Mouse (Mus musculus) heart, embryonic 13.5 days (tissue): ENCODE measurements around the gene Cfap100. TPM values are rescaled to one million over a fixed set of nuclear protein-coding genes. Genes with fewer than 3 reads are reported as not detected.

Experiments used
- ATAC-seq: fragments of 200-750 bp; cut with Nextera tagmentation; 2 replicates; pipeline ENCODE4 v1.8.0; 2017; ENCODE audit warnings: moderate TSS enrichment; ENCODE audit not compliant: insufficient number of reproducible peaks, low FRiP score, low TSS enrichment; ENCODE audit errors: extremely low read depth
- H3K27ac ChIP-seq: fragments of 300-500 bp; sonication (generic); replicated peaks from 2 replicates; pipeline ENCODE4 v1.5.1; 2015; ENCODE audit warnings: moderate library complexity, mild to moderate bottlenecking, inconsistent platforms
- H3K27me3 ChIP-seq: fragments of 300-500 bp; sonication (generic); replicated peaks from 2 replicates; pipeline ENCODE4 v1.6.1; 2015; ENCODE audit warnings: mild to moderate bottlenecking, inconsistent platforms
- H3K36me3 ChIP-seq: fragments of 300-500 bp; sonication (generic); 2 replicates; pipeline ENCODE4 v1.6.1; 2015; ENCODE audit warnings: mild to moderate bottlenecking, inconsistent platforms
- H3K4me1 ChIP-seq: fragments of 300-500 bp; sonication (generic); 2 replicates; pipeline ENCODE4 v1.6.1; 2015; ENCODE audit warnings: inconsistent platforms
- H3K4me2 ChIP-seq: fragments of 300-500 bp; sonication (generic); 2 replicates; pipeline ENCODE4 v1.6.1; 2015; ENCODE audit warnings: inconsistent platforms, mild to moderate bottlenecking, moderate library complexity
- H3K4me3 ChIP-seq: fragments of 300-500 bp; sonication (generic); 2 replicates; pipeline ENCODE4 v1.5.1; 2015; ENCODE audit warnings: moderate library complexity, mild to moderate bottlenecking, inconsistent platforms
- H3K9ac ChIP-seq: fragments of 300-500 bp; sonication (generic); 2 replicates; pipeline ENCODE4 v1.6.1; 2015; ENCODE audit warnings: inconsistent platforms, mild to moderate bottlenecking, moderate library complexity
- H3K9me3 ChIP-seq: fragments of 300-500 bp; sonication (generic); 2 replicates; pipeline ENCODE4 v1.6.1; 2016; ENCODE audit warnings: inconsistent platforms
- WGBS: fragments of 180-500 bp; shearing (Covaris S2); methylation state at CpG from one replicate; pipeline ENCODE4 v1.1.7; 2015; ENCODE audit warnings: mixed read lengths; 5-methylcytosine and 5-hydroxymethylcytosine counted together
- polyA plus RNA-seq: library from polyadenylated mRNA; unstranded; fragments of >200 nt; fragmentation: Nextera tagmentation; extraction: Ambion mirVana; gene quantifications from 2 replicates; pipeline ENCODE4 v1.2.1, GENCODE M21; 2015

Gene Cfap100
- polyA plus RNA-seq, 1 experiment from 2014 or later, result 0.05 TPM

DNA sequence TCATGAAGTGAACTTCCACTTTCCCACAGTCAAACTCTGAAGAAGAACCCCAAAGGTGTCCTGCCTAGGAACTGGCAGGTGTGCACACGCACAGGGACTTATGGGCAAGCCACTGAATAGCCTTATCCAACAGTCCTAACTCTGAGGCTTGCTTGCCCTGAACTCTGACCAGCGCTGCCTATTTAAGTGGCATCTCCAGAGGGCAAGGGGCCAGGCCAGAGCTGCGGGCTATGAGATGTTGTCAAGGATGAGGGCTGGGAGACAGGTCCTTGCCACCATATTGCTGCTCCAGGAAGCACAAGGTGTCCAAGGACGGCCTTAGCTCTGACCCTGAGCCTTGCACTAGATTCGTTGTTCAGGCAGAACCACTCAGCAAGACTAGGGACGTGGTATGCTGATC is 40.4 kb upstream of the Cfap100 start:
- H3K36me3 ChIP-seq, result peaks cover 26% of the 10 kb centered on the region
- 78% methylated on average over 6 of the region's 6 CpGs for WGBS
- H3K9ac ChIP-seq, result no peak overlapping the region
- H3K27me3 ChIP-seq, result peaks cover 10% of the 10 kb centered on the region
- H3K9me3 ChIP-seq, result no peaks in the 10 kb centered on the region
- H3K27ac ChIP-seq, result no peak overlapping the region
- H3K4me2 ChIP-seq, result no peak overlapping the region
- no peak for ATAC-seq
- H3K4me1 ChIP-seq, result peaks cover 23% of the 10 kb centered on the region
- no peak overlapping the region for H3K4me3 ChIP-seq

DNA sequence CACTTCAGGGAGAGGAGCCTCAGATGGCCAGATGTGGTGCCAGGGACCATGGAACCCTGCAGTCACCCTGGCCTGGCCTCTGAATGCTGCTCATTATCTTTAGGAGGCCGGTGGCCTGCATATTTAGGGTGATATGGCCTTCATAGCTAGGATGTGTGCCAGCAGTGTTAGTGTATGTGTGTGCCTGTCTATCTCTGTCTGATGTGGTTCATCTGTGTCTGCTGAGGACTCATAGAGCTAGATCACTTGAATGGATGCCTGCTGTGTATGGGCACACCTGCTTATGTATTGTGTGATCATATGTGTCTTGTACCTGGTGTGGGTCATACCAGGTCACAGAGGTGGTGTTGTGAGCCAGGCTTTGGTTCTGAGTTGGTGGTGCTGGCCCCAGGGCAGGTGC is 39.6 kb upstream of the Cfap100 start:
- Histone ChIP-seq H3K4me1 (peaks cover 30% of the 10 kb centered on the region), H3K9me3 (no peaks in the 10 kb centered on the region), H3K4me3 (no peak overlapping the region), H3K4me2 (no peak overlapping the region), H3K27ac (no peak overlapping the region), H3K27me3 (peaks cover 11% of the 10 kb centered on the region), H3K9ac (no peak overlapping the region), H3K36me3 (peaks cover 24% of the 10 kb centered on the region)
- ATAC-seq, result no peak
- WGBS, result 22% methylated on average over 1 of the region's 1 CpGs

DNA sequence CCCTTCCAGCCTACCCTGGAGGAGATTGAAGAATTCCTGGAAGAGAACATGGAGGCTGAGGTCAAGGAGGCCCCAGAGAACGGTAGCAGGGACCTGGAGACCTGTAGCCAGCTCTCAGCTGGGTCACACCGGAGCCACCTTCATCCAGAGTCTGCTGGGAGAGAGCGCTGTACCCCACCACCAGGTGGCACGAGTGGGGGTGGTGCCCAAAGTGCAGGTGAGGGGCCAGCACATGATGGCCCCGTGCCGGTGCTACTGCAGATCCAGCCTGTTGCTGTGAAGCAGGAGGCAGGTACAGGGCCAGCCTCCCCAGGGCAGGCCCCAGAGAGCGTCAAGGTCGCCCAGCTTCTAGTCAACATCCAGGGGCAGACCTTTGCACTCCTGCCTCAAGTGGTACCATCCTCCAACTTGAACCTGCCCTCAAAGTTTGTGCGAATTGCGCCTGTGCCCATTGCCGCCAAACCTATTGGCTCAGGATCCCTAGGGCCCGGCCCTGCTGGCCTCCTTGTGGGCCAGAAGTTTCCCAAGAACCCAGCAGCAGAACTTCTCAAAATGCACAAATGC is 38.3 kb upstream of the Cfap100 start:
- Histone ChIP-seq H3K4me3 (no peak overlapping the region), H3K36me3 (peaks cover 24% of the 10 kb centered on the region), H3K4me1 (peaks cover 35% of the 10 kb centered on the region), H3K27me3 (peaks cover 14% of the 10 kb centered on the region), H3K27ac (no peak overlapping the region), H3K4me2 (no peak overlapping the region), H3K9me3 (no peaks in the 10 kb centered on the region), H3K9ac (no peak overlapping the region)
- ATAC-seq, result no peak
- 84% methylated on average over 12 of the region's 12 CpGs for WGBS

DNA sequence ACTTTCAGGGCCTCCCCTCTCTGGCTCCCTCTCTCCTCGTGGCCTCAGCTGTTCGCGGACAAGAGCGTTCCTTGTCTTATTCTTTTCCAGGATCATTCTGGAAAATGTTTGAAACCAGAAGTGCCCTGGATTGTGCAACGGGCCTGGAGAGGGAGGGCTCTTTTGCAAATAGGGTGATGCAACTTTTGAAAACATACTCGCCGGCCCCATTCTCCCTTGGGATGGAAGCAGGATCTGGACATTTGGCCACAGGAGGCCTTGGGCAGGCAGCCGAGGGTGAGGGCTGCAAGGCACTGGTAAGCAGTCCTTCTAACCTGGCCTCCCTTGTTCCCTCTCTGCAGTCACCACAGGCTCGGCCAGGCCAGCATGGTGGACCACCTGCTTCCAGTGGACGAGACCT is 37.5 kb upstream of the Cfap100 start:
- Histone ChIP-seq H3K4me3 (no peak overlapping the region), H3K4me1 (peaks cover 29% of the 10 kb centered on the region), H3K9me3 (no peaks in the 10 kb centered on the region), H3K27ac (no peak overlapping the region), H3K4me2 (no peak overlapping the region), H3K27me3 (peaks cover 23% of the 10 kb centered on the region), H3K9ac (no peak overlapping the region), H3K36me3 (peaks cover 24% of the 10 kb centered on the region)
- ATAC-seq, result no peak
- WGBS, result 72% methylated on average over 10 of the region's 10 CpGs

DNA sequence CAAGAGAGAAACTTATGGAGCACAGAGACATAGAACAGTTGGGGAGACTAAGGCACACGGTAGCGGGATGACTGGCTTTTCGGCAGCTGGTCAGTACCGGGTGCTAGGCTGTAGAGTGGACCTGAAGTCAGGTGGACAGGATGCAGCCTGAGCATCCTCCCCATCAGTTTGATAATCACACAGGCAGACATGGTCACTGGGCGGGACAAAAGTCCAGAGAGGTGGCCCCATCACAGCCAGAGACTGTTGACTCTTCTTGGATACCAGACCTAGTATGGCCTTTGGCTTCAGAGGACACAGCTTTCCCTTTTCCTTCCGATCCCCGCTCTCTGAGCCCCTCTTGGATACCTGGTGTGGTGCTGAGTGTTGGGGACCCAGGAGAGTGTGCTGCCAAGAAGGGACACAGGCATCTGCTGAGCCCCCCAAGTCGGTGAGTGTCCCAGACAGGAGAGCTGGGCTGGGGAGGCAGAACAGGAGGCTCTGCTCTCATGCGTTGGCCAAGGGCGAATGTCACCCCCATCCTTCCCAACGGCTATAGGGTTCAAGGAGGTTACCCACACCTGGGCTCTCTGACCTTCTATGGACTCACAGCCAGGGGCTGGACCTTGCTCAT is 36.5 kb upstream of the Cfap100 start:
- Histone ChIP-seq H3K27ac (no peak overlapping the region), H3K36me3 (peaks cover 24% of the 10 kb centered on the region), H3K4me1 (peaks cover 22% of the 10 kb centered on the region), H3K4me2 (no peak overlapping the region), H3K27me3 (peaks cover 32% of the 10 kb centered on the region), H3K9me3 (no peaks in the 10 kb centered on the region), H3K4me3 (no peak overlapping the region), H3K9ac (no peak overlapping the region)
- WGBS, result 86% methylated on average over 11 of the region's 11 CpGs
- no peak for ATAC-seq

DNA sequence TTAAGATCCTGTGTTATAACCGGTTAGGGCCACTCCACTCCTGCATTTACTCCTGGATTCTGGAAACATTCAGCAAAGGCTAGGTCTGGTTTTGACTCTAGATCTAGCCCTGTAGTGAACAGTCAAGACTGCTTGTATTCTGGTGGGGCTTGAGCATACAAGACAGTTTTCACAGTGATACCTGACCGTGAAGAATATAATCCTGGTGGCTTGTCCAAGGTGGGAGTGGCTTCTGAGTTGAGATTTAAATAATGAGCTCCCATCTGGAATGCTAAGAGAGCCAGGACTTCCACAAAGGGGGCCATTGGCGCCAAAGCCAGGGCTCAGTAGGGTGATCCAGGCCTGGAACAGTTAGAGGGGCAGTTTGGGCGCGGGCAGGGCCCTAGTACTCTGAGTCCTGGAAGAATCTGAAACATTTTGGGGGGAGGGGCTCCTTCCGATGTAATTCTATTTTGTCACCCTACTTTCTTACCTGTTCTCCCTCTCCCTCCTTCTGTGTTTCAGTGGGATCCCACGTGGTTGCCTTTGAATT is 35.4 kb upstream of the Cfap100 start:
- Histone ChIP-seq H3K9me3 (no peaks in the 10 kb centered on the region), H3K27me3 (peaks cover 40% of the 10 kb centered on the region), H3K4me3 (peak overlapping the region; percentile 64), H3K4me2 (peak overlapping the region; percentile 95), H3K9ac (peak overlapping the region; percentile 45; the same call in 1 of the 2 replicates), H3K4me1 (peaks cover 22% of the 10 kb centered on the region), H3K36me3 (peaks cover 17% of the 10 kb centered on the region), H3K27ac (peak overlapping the region; percentile 76)
- no peak for ATAC-seq
- 22% methylated on average over 7 of the region's 7 CpGs for WGBS

DNA sequence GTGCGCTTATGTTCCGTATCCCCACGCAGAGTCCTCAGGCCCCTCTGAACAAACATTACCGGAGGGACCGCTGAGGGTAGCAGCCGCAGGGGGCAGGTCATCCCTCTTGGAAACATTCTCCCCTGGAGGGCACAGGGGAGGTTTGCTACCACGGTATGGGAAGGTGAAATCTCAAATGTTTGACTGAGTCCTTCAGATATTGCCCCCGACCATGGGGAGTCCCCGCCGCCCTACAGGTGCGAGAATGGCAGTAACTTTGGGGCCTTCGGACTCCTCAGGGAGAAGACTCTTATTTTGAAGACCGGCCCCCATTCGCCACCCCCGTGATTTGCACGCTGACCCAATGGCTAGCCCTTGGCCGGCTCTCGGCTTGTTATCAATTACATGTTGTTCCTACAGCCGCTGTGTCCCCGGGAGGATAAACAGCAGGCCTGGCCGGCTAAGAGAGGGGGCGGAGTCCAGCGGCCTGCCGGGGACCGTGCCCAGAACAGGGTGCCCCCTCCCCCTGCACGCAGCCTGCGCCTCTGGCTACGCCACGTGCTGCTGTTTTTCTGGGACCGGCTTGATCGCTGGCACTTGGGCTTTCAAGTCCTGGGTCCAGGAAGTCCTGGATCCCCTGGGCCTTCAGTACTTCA is 34.7 kb upstream of the Cfap100 start:
- Histone ChIP-seq H3K4me3 (peak overlapping the region; percentile 64), H3K4me1 (peaks cover 22% of the 10 kb centered on the region), H3K27me3 (peaks cover 40% of the 10 kb centered on the region), H3K9ac (peak overlapping the region; percentile 84), H3K36me3 (peaks cover 14% of the 10 kb centered on the region), H3K4me2 (peak overlapping the region; percentile 95), H3K27ac (peak overlapping the region; percentile 85), H3K9me3 (no peaks in the 10 kb centered on the region)
- ATAC-seq, result peak; percentile 69; the same call in 1 of the 2 replicates
- WGBS, result under 1% methylated on average over 31 of the region's 31 CpGs

DNA sequence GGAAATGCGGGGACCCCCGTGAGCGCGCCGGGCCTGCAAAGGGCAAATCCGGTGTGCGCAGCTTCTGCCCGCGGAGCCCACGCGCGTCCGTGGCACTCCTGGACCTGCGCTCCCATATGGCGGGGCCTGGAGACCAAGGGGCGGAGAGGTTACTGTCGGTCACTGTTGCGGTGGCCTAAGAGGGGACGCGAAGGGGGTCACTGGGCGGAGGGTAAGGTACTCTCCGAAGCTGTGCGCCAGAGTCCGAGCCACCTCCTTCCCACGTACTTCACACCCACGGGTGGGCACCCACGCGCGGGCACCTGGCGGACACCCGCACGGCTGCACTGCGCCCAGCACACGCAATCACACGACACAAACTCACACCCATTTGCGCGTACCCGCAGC is 34.2 kb upstream of the Cfap100 start:
- Histone ChIP-seq H3K36me3 (peaks cover 13% of the 10 kb centered on the region), H3K27me3 (peaks cover 40% of the 10 kb centered on the region), H3K4me3 (peak overlapping the region; percentile 64), H3K4me2 (peak overlapping the region; percentile 95), H3K27ac (peak overlapping the region; percentile 85), H3K9ac (peak overlapping the region; percentile 84), H3K9me3 (no peaks in the 10 kb centered on the region), H3K4me1 (peaks cover 22% of the 10 kb centered on the region)
- peak; percentile 7; the same call in 1 of the 2 replicates for ATAC-seq
- under 1% methylated on average over 38 of the region's 38 CpGs for WGBS

DNA sequence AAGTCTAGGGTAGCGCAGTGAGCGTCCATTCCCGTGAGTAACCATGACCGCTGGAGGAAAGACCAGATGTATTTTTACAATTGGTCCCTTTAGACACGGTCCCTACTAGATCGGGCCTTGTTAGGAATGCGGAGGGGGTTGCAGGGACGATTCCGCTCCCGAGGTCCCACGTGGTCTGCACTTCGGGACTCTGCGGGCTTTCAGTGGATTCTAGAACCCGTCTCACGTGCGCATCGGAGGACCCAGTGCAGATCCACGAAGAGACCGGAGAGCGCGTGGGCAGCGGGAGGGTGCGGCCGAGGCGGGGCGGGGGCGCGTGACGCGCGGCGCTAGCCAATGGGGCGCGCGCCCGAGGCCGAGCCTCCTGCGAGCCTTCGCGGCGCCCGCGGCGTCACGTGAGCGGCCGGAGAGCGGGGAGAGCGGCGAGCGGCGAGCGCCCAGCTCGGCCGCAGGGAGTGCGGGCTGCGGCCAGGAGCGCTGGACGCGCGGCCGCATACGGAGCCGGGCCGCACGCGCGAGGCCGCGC is 33.6 kb upstream of the Cfap100 start, which contains the start of gene Klf15:
Klf15 (plus strand) TSS at position 396 of the 526 bp plus-strand sequence.
- Histone ChIP-seq H3K27me3 (peaks cover 40% of the 10 kb centered on the region), H3K4me1 (peaks cover 22% of the 10 kb centered on the region), H3K9ac (peak within 1 kb of the TSS; percentile 84), H3K27ac (peak within 1 kb of the TSS; percentile 85), H3K4me2 (peak within 1 kb of the TSS; percentile 95), H3K4me3 (peak within 1 kb of the TSS; percentile 64), H3K9me3 (no peaks in the 10 kb centered on the region), H3K36me3 (peaks cover 7% of the 10 kb centered on the region)
- under 1% methylated on average over 70 of the region's 70 CpGs for WGBS
- peak; percentile 39; the same call in 1 of the 2 replicates for ATAC-seq

DNA sequence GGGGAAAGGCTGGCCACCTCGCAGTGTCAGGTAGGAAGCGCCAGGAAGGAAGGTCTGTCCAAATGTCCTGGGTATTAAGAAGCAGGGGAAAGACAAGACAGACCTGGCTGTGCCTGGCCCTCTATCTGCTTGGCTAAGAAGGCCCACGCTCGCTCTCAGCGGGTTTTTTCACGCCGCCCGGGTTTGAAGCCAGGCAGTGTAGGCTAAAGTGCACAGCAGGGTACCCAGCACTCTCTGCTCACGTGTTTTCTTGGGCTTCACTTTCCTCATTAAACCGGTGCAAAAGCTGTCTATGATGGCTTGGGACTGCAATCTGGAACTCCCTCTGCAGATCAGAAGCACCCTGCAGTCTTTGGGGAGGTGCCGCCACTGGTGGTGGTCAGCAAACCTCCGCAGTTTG is 33.2 kb upstream of the Cfap100 start:
- peak overlapping the region; percentile 64 for H3K4me3 ChIP-seq
- ATAC-seq, result no peak
- H3K27me3 ChIP-seq, result peaks cover 40% of the 10 kb centered on the region
- H3K4me2 ChIP-seq, result peak overlapping the region; percentile 95
- H3K27ac ChIP-seq, result no peak overlapping the region
- H3K9ac ChIP-seq, result peak overlapping the region; percentile 84; the same call in 1 of the 2 replicates
- peaks cover 2% of the 10 kb centered on the region; the same call in 1 of the 2 replicates for H3K36me3 ChIP-seq
- H3K4me1 ChIP-seq, result peaks cover 22% of the 10 kb centered on the region
- 15% methylated on average over 12 of the region's 12 CpGs for WGBS
- H3K9me3 ChIP-seq, result no peaks in the 10 kb centered on the region

DNA sequence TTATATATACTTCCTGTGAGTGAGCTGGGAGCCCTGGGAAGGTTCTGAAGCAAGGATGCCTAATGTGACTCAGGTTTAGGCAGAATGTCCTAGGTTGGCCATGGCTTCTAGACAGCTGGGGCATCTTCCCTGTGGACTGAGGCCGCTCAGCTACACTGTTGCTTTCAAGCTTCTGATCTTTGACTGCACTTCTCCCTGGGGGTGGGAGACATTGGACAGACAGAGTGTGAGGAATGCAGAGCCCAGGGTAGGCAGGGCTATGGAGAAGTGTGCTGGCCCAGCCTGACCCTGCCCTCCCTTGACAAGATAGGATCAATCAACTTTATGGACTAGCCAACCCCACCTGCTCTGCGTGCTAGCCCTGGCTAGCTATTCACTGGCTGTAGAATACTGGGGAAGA is 32.6 kb upstream of the Cfap100 start:
- H3K27me3 ChIP-seq, result peaks cover 40% of the 10 kb centered on the region
- peaks cover 22% of the 10 kb centered on the region for H3K4me1 ChIP-seq
- H3K9ac ChIP-seq, result no peak overlapping the region
- no peaks in the 10 kb centered on the region for H3K9me3 ChIP-seq
- no peak for ATAC-seq
- no peak overlapping the region for H3K27ac ChIP-seq
- no peak overlapping the region for H3K4me2 ChIP-seq
- H3K4me3 ChIP-seq, result no peak overlapping the region
- WGBS, result 54% methylated on average over 2 of the region's 2 CpGs
- no peaks in the 10 kb centered on the region for H3K36me3 ChIP-seq
